Mouse (Mus musculus) thymus, postnatal 0 days (tissue): ENCODE data around the gene Zbtb17. TPM values are rescaled to one million over a fixed set of nuclear protein-coding genes. Genes with fewer than 3 reads are reported as not detected.

ENCODE experiments used
- DNase-seq: peaks from one replicate; pipeline ENCODE4 v3.0.0-alpha.2; 2015; ENCODE audit warnings: low spot score
- polyA plus RNA-seq: library from polyadenylated mRNA; unstranded; fragments of >200 nt; fragmentation: Nextera tagmentation; extraction: Ambion mirVana; gene quantifications from 2 replicates; pipeline ENCODE4 v1.2.1, GENCODE M21; 2015

Gene Zbtb17
- polyA plus RNA-seq, 1 experiment from 2014 or later, result 32.5 TPM

- no peak for DNase-seq
Observed at GRCm38 (mm10) chr4:141458236-141458635, 13.8 kb downstream of the Zbtb17 start.

- DNase-seq, result no peak
Observed at GRCm38 (mm10) chr4:141458888-141459287, 14.4 kb downstream of the Zbtb17 start.

DNA sequence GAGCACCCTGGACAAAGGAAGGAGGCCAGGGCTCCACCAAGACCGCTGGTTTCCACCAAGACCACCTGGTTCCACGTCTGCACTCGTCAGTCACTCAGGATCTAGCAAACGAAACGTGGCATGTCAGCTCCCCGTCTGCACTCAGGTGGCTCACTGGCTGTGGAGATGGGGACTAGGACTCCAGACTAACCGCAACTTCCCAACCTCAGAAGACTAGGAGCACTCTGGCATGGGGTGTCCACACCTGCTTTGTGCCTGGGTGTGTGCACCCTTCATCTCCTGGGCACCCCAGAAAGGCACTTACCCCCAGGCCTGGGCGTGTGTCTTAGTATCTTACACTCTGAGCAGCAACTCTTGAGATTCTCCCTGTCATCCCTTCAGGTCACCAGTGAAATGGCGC lies 15.3 kb downstream of the Zbtb17 start:
- DNase-seq, result no peak

DNA sequence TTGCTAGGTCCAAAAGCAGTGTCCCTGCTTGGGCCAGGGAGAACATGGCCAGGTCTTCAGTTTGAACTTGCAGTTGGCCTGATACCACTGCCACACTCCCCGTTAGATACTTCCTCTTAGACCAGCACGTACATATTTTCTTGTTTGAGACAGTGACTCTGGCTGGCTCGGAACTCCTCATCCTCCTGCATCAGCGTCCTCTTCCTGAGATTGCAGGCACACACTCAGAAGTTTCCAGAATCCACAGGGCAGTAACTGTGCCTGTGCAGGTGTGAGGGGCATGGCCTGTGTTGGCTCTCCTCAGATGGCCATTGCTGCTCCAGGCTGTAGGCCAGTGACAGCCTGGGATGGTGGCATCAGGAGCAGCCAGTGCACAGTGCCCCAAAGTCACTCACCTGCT lies 16.0 kb downstream of the Zbtb17 start:
- no peak for DNase-seq

DNA sequence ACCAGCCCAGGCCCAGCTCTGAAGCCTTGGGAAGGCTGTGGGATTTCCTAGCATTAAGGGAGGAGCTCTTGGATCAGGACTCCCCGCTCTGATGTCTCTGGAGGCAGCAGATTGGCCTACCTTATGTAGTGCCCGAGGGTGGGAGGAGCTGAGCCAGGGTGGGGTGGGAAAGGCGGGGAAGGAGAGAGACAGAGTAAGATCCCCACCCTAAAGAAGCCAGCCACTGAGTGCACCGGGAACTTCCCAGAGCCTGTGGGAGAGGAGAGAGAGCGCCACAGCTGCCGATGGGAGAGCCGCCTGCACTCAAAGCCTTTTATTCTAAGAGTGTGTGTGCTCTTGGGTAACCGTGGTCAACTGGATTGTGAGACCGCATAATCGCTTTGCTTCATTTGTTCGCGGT lies 16.6 kb downstream of the Zbtb17 start:
- DNase-seq, result no peak

- DNase-seq, result no peak
Observed at GRCm38 (mm10) chr4:141461576-141461975, 17.1 kb downstream of the Zbtb17 start.

- DNase-seq, result no peak
Observed at GRCm38 (mm10) chr4:141463472-141463871, 19.0 kb downstream of the Zbtb17 start.

DNA sequence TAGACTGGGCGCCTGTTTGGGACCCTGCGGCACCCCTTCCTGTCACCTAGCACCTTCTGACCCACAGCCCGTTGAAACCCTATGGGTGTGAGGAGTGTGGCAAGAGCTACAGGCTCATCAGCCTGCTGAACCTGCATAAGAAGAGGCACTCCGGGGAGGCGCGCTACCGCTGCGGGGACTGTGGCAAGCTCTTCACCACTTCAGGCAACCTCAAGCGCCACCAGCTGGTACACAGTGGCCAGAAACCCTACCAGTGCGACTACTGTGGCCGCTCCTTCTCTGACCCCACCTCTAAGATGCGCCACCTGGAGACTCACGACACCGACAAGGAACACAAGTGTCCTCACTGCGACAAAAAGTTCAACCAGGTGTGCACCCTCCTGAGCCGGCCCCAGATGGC lies 20.3 kb downstream of the Zbtb17 start:
- no peak for DNase-seq

DNA sequence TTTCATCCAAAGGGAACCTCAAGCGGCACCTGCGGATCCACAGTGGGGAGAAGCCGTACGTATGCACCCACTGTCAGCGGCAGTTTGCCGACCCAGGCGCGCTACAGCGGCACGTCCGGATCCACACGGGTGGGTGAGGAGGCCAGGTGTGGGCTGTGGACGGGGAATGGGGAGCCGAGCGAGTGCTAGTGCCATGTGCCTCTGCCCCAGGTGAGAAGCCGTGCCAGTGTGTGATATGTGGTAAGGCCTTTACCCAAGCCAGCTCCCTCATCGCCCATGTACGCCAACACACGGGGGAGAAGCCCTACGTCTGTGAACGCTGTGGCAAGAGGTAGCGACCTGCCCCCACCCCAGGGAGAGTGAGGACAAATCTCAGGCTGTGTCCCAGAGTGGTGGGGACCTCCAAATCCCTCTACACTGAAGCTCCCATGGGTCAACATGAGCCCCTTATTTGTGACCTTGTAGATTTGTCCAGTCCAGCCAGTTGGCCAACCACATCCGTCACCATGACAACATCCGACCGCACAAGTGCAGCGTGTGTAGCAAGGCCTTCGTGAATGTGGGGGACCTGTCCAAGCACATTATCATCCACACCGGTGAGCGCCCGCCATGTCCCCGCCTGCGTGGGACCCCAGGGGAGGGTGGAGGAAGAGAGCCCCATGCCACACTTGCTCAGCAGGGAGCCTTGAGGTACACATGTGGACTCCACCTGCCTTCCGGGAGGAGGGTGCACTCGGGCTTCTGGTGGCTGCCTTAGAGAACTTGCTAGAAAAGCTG lies 21.2 kb downstream of the Zbtb17 start:
- DNase-seq, result no peak

DNA sequence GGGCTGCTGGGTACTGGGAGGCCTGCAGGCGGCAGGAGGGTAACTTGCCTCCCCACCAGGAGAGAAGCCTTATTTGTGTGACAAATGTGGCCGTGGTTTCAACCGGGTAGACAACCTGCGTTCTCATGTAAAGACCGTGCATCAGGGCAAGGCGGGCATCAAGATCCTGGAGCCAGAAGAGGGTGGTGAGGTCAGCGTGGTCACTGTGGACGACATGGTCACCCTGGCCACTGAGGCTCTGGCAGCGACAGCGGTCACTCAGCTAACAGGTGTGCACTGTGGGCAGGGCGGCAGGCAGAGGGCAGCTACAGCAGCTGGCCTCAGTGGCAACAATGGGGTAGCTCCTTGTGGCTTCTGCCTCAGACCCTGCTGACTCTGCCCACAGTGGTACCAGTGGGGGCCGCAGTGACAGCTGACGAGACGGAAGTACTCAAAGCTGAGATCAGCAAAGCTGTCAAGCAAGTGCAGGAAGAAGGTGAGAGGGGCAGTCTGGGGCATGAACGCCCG lies 21.9 kb downstream of the Zbtb17 start:
- no peak for DNase-seq

DNA sequence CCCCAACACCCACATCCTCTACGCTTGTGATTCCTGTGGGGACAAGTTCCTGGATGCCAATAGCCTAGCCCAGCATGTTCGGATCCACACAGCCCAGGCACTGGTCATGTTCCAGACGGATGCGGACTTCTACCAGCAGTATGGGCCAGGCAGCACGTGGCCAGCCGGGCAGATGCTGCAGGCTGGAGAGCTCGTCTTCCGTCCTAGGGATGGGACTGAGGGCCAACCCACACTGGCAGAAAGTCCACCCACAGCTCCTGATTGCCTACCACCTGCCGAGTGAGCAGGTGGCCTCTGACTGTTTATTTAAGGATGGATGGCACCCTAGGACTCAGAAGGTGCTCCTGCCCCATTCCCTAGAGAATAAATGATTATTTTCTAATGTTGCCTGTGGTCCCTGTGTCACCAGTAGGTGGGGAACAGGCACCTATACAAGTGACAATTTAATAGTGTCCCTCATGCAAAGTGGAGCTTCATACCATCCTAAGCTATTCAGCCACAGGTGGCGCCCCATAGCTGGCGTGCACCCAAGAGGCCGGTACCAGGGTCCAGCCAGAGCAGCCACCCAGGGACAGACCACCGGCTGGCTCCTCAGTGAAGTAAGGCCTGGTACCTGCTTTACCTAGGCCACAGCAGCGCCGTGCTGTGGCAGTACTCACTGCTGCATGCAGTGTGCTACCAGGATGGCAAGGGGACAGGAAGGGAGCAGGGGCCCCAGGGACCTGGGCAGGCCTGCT lies 22.6 kb downstream of the Zbtb17 start:
- no peak for DNase-seq

- DNase-seq, result no peak
Observed at GRCm38 (mm10) chr4:141467581-141467927, 23.1 kb downstream of the Zbtb17 start.

GRCm38 (mm10) chr4:141468576-141468975 lies 24.1 kb downstream of the Zbtb17 start:
- no peak for DNase-seq

- DNase-seq, result no peak
Observed at GRCm38 (mm10) chr4:141469343-141469742, 24.9 kb downstream of the Zbtb17 start.

GRCm38 (mm10) chr4:141471491-141471890 lies 27.0 kb downstream of the Zbtb17 start:
- DNase-seq, result no peak

DNA sequence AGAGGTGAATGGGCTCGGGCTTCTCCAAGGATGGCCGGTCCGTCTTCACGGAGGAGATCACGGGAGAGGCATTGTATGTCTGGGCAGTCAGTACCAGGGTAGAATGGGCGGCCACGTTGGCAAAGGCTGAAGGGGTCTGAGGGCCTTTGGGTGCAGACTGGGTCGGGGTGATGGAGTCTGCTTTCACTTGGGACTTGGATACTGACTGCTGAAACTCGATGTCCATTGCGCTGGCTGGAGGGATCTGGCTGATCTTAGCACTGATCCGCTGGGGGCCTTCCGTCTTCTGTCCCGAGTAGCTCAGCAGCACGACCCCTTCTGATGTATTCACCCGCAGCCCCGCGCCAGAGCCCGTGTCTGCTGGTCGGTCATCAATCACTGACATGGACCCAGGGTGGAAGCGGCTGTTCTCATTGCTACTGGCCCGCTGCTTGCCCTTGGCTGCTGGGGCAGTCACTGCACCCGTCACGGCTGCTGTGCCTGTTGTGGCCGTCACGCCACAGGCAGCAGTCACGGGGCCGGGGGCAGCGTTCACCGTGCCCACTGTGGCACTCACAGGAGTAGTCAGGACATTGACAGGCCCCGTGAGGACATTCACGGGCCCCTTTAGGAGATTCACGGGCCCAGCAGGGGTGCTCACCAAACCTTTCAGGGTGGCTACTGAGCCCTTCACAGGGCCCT lies 28.3 kb downstream of the Zbtb17 start:
- DNase-seq, result no peak

GRCm38 (mm10) chr4:141474431-141474830 lies 30.0 kb downstream of the Zbtb17 start:
- no peak for DNase-seq

- peak; percentile 5 for DNase-seq
Observed at GRCm38 (mm10) chr4:141477681-141478102, 33.2 kb downstream of the Zbtb17 start.

GRCm38 (mm10) chr4:141478225-141478624 lies 33.8 kb downstream of the Zbtb17 start:
- no peak for DNase-seq

DNA sequence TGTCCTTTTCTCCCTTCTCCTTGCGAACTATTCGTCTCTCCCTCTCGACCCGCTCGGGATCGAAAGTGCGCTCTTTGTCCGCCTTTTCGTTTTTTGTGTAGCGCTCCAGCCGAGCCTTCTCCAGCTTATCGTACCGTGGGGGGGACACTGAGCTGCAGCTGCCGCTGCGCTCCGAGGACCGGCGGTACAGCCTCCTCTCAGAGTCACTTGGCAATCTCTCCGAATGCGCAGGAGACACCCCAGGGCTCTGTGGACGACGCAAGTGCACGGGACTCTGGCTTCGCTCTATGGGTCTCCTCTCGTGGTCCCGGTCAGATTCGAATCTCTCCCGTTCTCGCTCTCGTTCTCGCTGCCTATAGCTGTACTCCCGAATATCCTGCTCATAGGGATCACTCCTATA lies 34.3 kb downstream of the Zbtb17 start:
- DNase-seq, result no peak

GRCm38 (mm10) chr4:141479411-141479810 lies 35.0 kb downstream of the Zbtb17 start:
- DNase-seq, result no peak

DNA sequence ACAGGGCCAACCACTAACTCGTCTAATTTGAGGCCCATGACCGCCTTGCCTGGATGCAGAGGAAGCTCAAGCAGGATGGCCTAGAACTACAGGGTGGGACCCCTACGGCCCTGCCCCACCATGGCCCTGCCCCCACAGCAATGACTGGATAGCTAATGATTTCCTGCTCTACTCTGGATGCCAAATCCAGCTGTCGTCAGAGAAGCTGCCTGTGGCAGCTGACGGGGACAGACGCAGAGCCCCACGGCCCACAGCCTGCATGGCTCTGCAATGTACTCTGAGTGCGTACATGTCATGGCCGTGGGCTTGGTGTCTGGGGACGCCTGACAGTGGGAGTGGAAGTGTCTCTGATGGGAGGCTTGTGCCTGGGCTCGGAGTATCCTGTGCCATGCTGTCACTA lies 39.6 kb downstream of the Zbtb17 start:
- DNase-seq, result no peak
